Mouse (Mus musculus) heart, embryonic 11.5 days (tissue): ENCODE results near the gene Sirt7. TPM values are rescaled to one million over a fixed set of nuclear protein-coding genes. Genes with fewer than 3 reads are reported as not detected.

Source experiments
- ATAC-seq: fragments of 200-750 bp; cut with Nextera tagmentation; replicated peaks from 2 replicates; pipeline ENCODE4 v1.8.0; 2017; ENCODE audit warnings: moderate library complexity; ENCODE audit not compliant: insufficient number of reproducible peaks, low FRiP score, low TSS enrichment
- H3K27ac ChIP-seq: fragments of 300-500 bp; sonication (generic); 2 replicates; pipeline ENCODE4 v1.5.1; 2014; ENCODE audit warnings: mild to moderate bottlenecking, low read depth, low read length
- H3K27me3 ChIP-seq: fragments of 300-500 bp; sonication (generic); 2 replicates; pipeline ENCODE4 v1.6.1; 2014; ENCODE audit warnings: mild to moderate bottlenecking, low read length, mixed read lengths; ENCODE audit not compliant: control insufficient read depth, insufficient read depth
- H3K36me3 ChIP-seq: fragments of 300-500 bp; sonication (generic); 2 replicates; pipeline ENCODE4 v1.6.1; 2014; ENCODE audit warnings: mild to moderate bottlenecking, low read length, moderate library complexity, mixed read lengths; ENCODE audit not compliant: control insufficient read depth, insufficient read depth
- H3K4me1 ChIP-seq: fragments of 300-500 bp; sonication (generic); 2 replicates; pipeline ENCODE4 v1.6.1; 2014; ENCODE audit warnings: low read length; ENCODE audit not compliant: control insufficient read depth, insufficient read depth
- H3K4me2 ChIP-seq: fragments of 300-500 bp; sonication (generic); 2 replicates; pipeline ENCODE4 v1.6.1; 2014; ENCODE audit warnings: mild to moderate bottlenecking, moderate library complexity
- H3K4me3 ChIP-seq: fragments of 300-500 bp; sonication (generic); 2 replicates; pipeline ENCODE4 v1.5.1; 2014; ENCODE audit warnings: low read depth, low read length
- H3K9ac ChIP-seq: fragments of 300-500 bp; sonication (generic); 2 replicates; pipeline ENCODE4 v1.6.1; 2014; ENCODE audit warnings: mild to moderate bottlenecking, low read depth, low read length, moderate library complexity
- H3K9me3 ChIP-seq: fragments of 300-500 bp; sonication (generic); replicated peaks from 2 replicates; pipeline ENCODE4 v1.6.1; 2016; ENCODE audit warnings: low read length; ENCODE audit not compliant: control insufficient read depth
- WGBS: fragments of 180-500 bp; shearing (Covaris S2); extraction: QIAGEN DNeasy Blood & Tissue Kit; methylation state at CpG from one replicate; pipeline ENCODE4 v1.1.7; 2014; ENCODE audit not compliant: insufficient replicate concordance; 5-methylcytosine and 5-hydroxymethylcytosine counted together
- polyA plus RNA-seq: library from polyadenylated mRNA; unstranded; fragments of >200 nt; fragmentation: Nextera tagmentation; extraction: Ambion mirVana; gene quantifications from 2 replicates; pipeline ENCODE4 v1.2.1, GENCODE M21; 2014

The Sirt7 gene
- polyA plus RNA-seq, 1 experiment from 2014 or later, result 22.5 TPM

- Histone ChIP-seq H3K4me2 (peak overlapping the region; percentile 91), H3K4me3 (peak overlapping the region; percentile 92), H3K4me1 (peaks cover 36% of the 10 kb centered on the region), H3K36me3 (peaks cover 9% of the 10 kb centered on the region; the same call in 1 of the 2 replicates), H3K9ac (peak overlapping the region; percentile 90), H3K27ac (peak overlapping the region; percentile 94), H3K9me3 (no peaks in the 10 kb centered on the region), H3K27me3 (no peaks in the 10 kb centered on the region)
- ATAC-seq, result no peak
- 64% methylated on average over 4 of the region's 4 CpGs for WGBS
Measured at GRCm38 (mm10) chr11:120631726-120632448, 6.8 kb upstream of the Sirt7 start.

DNA sequence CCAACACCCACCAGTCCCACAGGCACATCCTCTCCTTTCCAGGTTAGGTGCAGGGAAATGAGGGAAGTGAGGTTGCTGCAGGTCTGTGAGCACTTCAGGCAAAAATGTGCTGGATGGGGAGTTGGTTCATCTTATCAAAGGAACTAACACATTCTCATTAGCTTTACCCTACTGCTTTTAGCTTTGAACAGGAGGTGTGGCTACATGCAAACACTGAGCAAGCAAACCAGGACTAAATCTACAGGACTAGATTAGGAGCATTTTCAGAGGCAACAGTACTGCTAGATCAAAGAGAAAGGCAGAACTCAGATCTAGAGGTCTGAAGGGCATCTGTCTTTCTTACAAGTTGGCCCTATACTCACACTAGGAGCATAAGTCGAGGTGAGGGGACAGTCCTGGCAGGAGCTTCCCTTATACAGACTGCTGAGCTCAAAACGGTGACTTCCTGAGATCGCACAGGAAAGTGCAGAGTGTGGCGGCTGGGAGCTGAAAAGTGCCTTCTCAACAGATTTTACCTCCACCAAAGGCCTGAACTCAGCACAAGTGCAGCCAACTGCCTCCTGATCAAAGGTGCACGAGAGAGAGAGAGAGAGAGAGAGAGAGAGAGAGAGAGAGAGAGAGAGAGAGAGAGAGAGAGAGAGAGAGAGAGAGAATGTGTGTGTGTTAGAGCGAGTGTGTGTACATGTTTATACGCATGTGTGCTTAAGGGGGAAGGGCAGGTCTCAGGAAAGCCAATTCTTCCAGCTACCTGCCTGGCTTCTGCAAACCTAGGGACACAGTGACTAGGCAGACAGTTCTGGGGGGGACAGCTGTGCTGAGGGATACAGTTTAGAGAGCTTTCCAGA lies 6.1 kb upstream of the Sirt7 start:
- Histone ChIP-seq H3K27me3 (no peaks in the 10 kb centered on the region), H3K9me3 (no peaks in the 10 kb centered on the region), H3K4me2 (peak overlapping the region; percentile 91), H3K4me3 (peak overlapping the region; percentile 92), H3K36me3 (peaks cover 9% of the 10 kb centered on the region; the same call in 1 of the 2 replicates), H3K27ac (peak overlapping the region; percentile 83), H3K9ac (peak overlapping the region; percentile 69), H3K4me1 (peaks cover 36% of the 10 kb centered on the region)
- no peak for ATAC-seq
- 28% methylated on average over 7 of the region's 7 CpGs for WGBS

DNA sequence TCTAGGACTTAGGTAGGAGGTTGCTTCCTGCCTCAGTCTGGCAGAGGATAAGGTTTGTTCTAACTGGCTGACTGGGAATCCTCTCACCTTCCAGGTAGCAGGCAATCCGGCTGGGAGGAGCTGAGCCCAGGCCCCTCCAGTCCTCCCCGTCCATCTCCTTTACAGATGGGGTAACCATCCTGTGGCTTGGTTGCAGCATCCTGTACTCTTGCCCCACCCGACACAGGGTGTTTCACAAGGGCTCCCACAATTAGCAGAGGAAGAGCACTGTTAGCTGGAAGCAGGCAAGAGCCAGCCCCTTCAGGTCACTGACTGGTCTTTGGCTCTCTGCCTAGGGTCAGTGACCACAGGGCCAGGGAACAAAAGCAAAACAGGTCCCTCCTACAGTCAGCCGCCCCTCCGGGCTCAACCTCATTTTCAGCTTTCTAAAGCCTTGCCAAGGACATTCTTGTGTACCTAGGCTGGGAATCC lies 5.4 kb upstream of the Sirt7 start:
- H3K4me3 ChIP-seq, result peak overlapping the region; percentile 92
- ATAC-seq, result no peak
- H3K9me3 ChIP-seq, result no peaks in the 10 kb centered on the region
- peak overlapping the region; percentile 69 for H3K9ac ChIP-seq
- no peaks in the 10 kb centered on the region for H3K27me3 ChIP-seq
- H3K36me3 ChIP-seq, result peaks cover 9% of the 10 kb centered on the region; the same call in 1 of the 2 replicates
- 47% methylated on average over 5 of the region's 5 CpGs for WGBS
- peak overlapping the region; percentile 83 for H3K27ac ChIP-seq
- H3K4me2 ChIP-seq, result peak overlapping the region; percentile 91
- peaks cover 41% of the 10 kb centered on the region for H3K4me1 ChIP-seq

GRCm38 (mm10) chr11:120629911-120630310 lies 4.9 kb upstream of the Sirt7 start:
- peak overlapping the region; percentile 83 for H3K27ac ChIP-seq
- no peaks in the 10 kb centered on the region for H3K9me3 ChIP-seq
- H3K4me2 ChIP-seq, result peak overlapping the region; percentile 91
- peaks cover 9% of the 10 kb centered on the region; the same call in 1 of the 2 replicates for H3K36me3 ChIP-seq
- peak overlapping the region; percentile 69 for H3K9ac ChIP-seq
- peak overlapping the region; percentile 92 for H3K4me3 ChIP-seq
- ATAC-seq, result peak; percentile 42
- WGBS, result 4% methylated on average over 7 of the region's 7 CpGs
- H3K4me1 ChIP-seq, result peaks cover 45% of the 10 kb centered on the region
- H3K27me3 ChIP-seq, result no peaks in the 10 kb centered on the region

DNA sequence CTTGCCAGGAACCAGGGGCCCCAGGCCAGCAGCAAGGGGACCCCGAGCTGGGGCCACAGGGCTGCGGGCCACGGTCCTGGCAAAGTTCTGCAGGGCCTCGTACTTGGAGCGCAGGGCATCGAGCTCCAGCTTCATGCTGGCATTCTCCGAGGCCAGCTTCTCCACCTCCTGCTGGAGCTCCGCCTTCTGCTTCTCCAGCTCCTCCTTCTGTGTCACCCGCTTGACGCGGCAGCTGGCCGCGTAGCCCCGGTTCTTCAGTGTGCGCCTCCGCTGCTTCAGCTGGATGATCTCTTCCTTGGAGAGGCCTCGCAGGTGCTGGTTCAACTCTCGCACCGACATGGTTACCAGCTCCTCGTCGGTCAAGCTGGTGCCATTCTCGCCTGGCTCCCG lies 4.3 kb upstream of the Sirt7 start:
- Histone ChIP-seq H3K9ac (no peak overlapping the region), H3K36me3 (peaks cover 9% of the 10 kb centered on the region; the same call in 1 of the 2 replicates), H3K27ac (peak overlapping the region; percentile 83), H3K4me2 (peak overlapping the region; percentile 91), H3K4me1 (peaks cover 47% of the 10 kb centered on the region), H3K4me3 (peak overlapping the region; percentile 92; the same call in 1 of the 2 replicates), H3K9me3 (no peaks in the 10 kb centered on the region), H3K27me3 (no peaks in the 10 kb centered on the region)
- WGBS, result 74% methylated on average over 23 of the region's 23 CpGs
- ATAC-seq, result no peak

DNA sequence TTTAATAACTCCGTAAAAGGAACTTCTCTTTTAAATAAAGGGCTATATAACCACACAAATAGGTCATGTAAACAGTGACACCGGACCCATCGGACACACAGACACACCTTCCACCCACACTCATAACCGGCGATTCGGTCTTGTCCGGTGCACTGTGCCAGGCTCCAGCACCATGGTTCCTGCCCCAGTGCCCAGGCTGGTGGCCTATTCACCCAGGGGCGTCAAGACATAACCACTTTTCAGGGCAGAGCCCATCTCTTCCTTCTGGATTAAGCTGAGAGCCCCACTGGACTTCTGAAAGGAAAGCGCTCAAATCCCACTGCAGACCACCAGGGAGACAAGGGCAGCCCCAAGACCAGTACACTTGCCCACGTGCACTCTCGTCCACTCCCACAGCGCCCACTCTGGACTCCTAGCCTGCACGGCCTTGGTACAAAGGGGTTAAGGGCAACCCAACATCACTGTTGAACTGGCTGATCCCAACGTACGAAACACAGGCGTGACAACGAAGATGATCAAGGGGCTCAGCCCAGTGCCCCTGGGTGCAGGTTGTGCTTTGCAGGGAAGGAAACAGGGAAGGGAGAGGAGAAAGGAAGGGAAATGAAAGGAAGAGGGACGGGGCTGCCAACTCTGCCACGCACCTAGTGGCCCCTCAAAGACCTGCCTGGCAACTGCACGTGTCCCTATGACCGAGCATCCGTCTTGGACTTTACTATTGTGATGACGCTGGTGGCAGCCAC lies 3.7 kb upstream of the Sirt7 start:
- H3K4me1 ChIP-seq, result peaks cover 49% of the 10 kb centered on the region
- H3K27ac ChIP-seq, result no peak overlapping the region
- ATAC-seq, result no peak
- WGBS, result 93% methylated on average over 23 of the region's 23 CpGs
- H3K4me3 ChIP-seq, result no peak overlapping the region
- H3K4me2 ChIP-seq, result peak overlapping the region; percentile 4; the same call in 1 of the 2 replicates
- H3K9ac ChIP-seq, result no peak overlapping the region
- no peaks in the 10 kb centered on the region for H3K9me3 ChIP-seq
- no peaks in the 10 kb centered on the region for H3K27me3 ChIP-seq
- H3K36me3 ChIP-seq, result peaks cover 9% of the 10 kb centered on the region; the same call in 1 of the 2 replicates

DNA sequence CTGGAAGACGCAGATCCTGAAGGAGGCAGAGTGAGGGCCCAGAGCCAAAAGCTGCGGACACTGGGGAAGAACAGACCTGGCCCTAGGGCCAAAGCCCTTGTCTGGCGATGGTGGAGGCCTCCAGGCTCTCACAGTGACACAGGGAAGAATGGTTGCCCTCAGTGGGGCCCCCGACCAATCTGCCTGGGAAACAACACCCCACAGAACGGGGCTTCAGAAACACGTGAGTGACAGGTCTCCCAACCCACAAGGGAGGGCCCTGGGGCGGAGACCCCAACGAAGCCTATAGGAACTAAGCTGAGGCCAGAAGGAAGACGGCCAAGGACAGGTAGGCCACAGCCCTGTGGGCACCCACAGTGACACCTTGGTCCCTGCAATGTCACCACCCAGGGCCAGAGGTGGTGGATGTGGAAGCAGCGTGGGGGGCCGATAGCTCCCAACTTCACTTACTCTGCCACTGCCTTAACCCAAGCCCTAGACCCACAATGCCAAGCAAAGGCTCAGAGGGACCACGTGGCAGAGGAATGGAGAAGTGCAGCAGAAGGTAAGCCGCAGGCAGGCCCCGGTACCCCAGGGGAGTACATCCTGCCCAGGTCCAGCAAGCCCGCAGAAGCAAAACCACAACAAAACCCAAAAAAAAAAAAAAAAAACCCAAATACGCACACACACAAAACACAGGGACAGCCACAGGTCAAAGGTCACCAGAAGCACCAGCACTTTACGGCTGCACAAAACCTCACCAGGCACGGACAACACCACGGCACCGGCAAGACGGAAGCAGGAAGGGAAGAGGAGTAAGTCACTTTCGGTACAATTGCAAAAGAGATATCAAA lies 2.6 kb upstream of the Sirt7 start:
- no peaks in the 10 kb centered on the region for H3K27me3 ChIP-seq

More for the DNA sequence above, 2.6 kb upstream of the Sirt7 start:
- peaks cover 50% of the 10 kb centered on the region for H3K4me1 ChIP-seq
- 0 out of 2 replicates have a peak overlapping the region, but pooled peaks have one; percentile 6 for H3K4me2 ChIP-seq
- H3K4me3 ChIP-seq, result no peak overlapping the region
- no peak for ATAC-seq
- no peaks in the 10 kb centered on the region for H3K9me3 ChIP-seq
- H3K27ac ChIP-seq, result no peak overlapping the region
- 80% methylated on average over 22 of the region's 22 CpGs for WGBS
- H3K36me3 ChIP-seq, result peaks cover 9% of the 10 kb centered on the region; the same call in 1 of the 2 replicates
- H3K9ac ChIP-seq, result no peak overlapping the region
